Mouse (Mus musculus): ENCODE results near the gene Nck1.

DNA sequence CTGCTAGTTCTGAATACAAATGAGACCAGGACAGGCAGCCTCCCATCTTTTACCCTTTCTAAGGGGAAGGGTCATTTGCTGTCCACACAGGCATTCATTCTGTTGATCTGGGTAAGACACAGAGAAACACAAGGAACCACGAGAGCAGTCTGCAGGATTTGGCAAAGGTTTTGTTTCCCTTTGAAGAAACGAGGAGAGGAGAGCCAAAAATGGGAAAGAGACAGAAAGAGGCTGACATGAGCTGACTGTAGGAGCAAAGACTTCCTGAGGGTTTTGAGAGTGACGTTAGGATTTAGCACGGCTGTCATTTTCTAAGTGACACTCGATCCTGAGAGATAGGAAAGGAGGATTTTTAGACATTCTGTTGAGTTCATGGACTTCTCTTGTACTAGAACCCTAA is 28.0 kb upstream of the Nck1 start:
- TF ChIP-seq POLR2A (IDR thresholded peaks at IDR 0.05; ENCODE audit: borderline replicate concordance, control insufficient read depth, low read depth, low read length) (no peak), CTCF (IDR thresholded peaks at IDR 0.05; ENCODE audit: control insufficient read depth, insufficient read depth, low read length) (no peak)

All from bone marrow, adult 2 months (tissue).